Mouse (Mus musculus) spleen, postnatal 10 days (tissue): ENCODE data around the gene Vmn2r35.
"Not testable (repeated sequence)": the region's sequence is repeated elsewhere in the genome, so short reads cannot be mapped to it uniquely, and the experiment has no call there.

Experiments
- DNase-seq, 2 experiments: peaks; one replicate each; pipeline ENCODE4 v3.0.0; 2021 to 2022; ENCODE audit warnings: low spot score in 2 of 2

Vmn2r35 gene

GRCm38 (mm10) chr7:7819767-7820166 lies at the start of gene Vmn2r35:
Vmn2r35 (minus strand) TSS chr7:7819867.
- DNase-seq: not testable (repeated sequence)

- DNase-seq: peak in 1 of 2 experiments; percentile 3
Observed at GRCm38 (mm10) chr7:7794196-7794595, 25.5 kb downstream of the Vmn2r35 start.
